Comparison of ENCODE assay signal across 12 mouse cellular contexts in genomic region chr4:99653608-99654221, GRCm38 (mm10). TPM values are rescaled to one million over a fixed set of nuclear protein-coding genes. Genes with fewer than 3 reads are reported as not detected.
DNase-seq lines count a peak whose midpoint lies in the region; ATAC-seq and TF ChIP-seq lines count a peak whose summit lies in the region.
"Had no signal": no experiment of that assay in that cellular context is flagged by ENCODE, and none has a peak within 500 bp of the region (broad histone marks: within the 10 kb centered on the region; RNA-seq: fewer than 3 reads in every experiment).

No protein-coding gene starts in this region.

- no peak overlapping the region for H3K4me3 ChIP-seq in forebrain, postnatal 0 days (ENCODE audit: low read depth, low read length)
- no peak overlapping the region for H3K4me3 ChIP-seq in forebrain, embryonic 14.5 days (ENCODE audit: low read depth, low read length)
- no peak overlapping the region for H3K4me3 ChIP-seq in midbrain, embryonic 11.5 days (ENCODE audit: low read depth, low read length)
- H3K4me3 ChIP-seq in midbrain, embryonic 15.5 days, result no peak overlapping the region
- peak overlapping the region; percentile 15 for H3K4me3 ChIP-seq in intestine, embryonic 14.5 days (ENCODE audit: low read depth, low read length)
- H3K4me3 ChIP-seq in stomach, postnatal 0 days (ENCODE audit: low read depth, low read length), result 0 out of 2 replicates have a peak overlapping the region, but pooled peaks have one; percentile 12
- H3K4me3 ChIP-seq: erythroblast, embryonic 14.5 days had no signal

- ATAC-seq in forebrain, postnatal 0 days, result no peak
- no peak for ATAC-seq in forebrain, embryonic 14.5 days
- no peak for ATAC-seq in midbrain, embryonic 11.5 days (ENCODE audit: low FRiP score)
- ATAC-seq in midbrain, embryonic 15.5 days (replicated peaks), result no peak
- no peak for ATAC-seq in intestine, embryonic 14.5 days (replicated peaks; ENCODE audit: low FRiP score, low TSS enrichment, low read depth)
- ATAC-seq in stomach, postnatal 0 days (ENCODE audit: low FRiP score, low TSS enrichment), result no peak

- TF ChIP-seq CTCF in forebrain, postnatal 0 days (IDR thresholded peaks at IDR 0.05; ENCODE audit: low read depth), result no peak
- no peak for TF ChIP-seq CTCF in stomach, postnatal 0 days (IDR thresholded peaks at IDR 0.05; ENCODE audit: low read depth)

- no peaks in the 10 kb centered on the region for H3K4me1 ChIP-seq in forebrain, postnatal 0 days (ENCODE audit: insufficient read depth)
- peaks cover 7% of the 10 kb centered on the region; the same call in 1 of the 2 replicates for H3K4me1 ChIP-seq in forebrain, embryonic 14.5 days (ENCODE audit: control insufficient read depth, insufficient read depth, low read length)
- peaks cover 15% of the 10 kb centered on the region for H3K4me1 ChIP-seq in midbrain, embryonic 11.5 days (ENCODE audit: control insufficient read depth, insufficient read depth, low read length)
- H3K4me1 ChIP-seq in midbrain, embryonic 15.5 days, result peaks cover 26% of the 10 kb centered on the region
- no peaks in the 10 kb centered on the region; the same call in 1 of the 2 replicates for H3K4me1 ChIP-seq in intestine, embryonic 14.5 days (replicated peaks; ENCODE audit: control insufficient read depth, insufficient read depth, low read length)
- H3K4me1 ChIP-seq in stomach, postnatal 0 days (replicated peaks; ENCODE audit: control insufficient read depth, insufficient read depth), result peaks cover 2% of the 10 kb centered on the region; the same call in 1 of the 2 replicates

- H3K4me2 ChIP-seq in forebrain, postnatal 0 days (ENCODE audit: low read depth), result no peak overlapping the region
- H3K4me2 ChIP-seq in forebrain, embryonic 14.5 days (ENCODE audit: low read length), result no peak overlapping the region
- no peak overlapping the region for H3K4me2 ChIP-seq in midbrain, embryonic 11.5 days
- no peak overlapping the region for H3K4me2 ChIP-seq in midbrain, embryonic 15.5 days
- H3K4me2 ChIP-seq in intestine, embryonic 14.5 days (ENCODE audit: low read length), result peak overlapping the region; percentile 15; the same call in 1 of the 2 replicates
- no peak overlapping the region for H3K4me2 ChIP-seq in stomach, postnatal 0 days (replicated peaks; ENCODE audit: low read depth)

- under 1% methylated on average over 36 of the region's 36 CpGs for WGBS in forebrain, postnatal 0 days
- under 1% methylated on average over 36 of the region's 36 CpGs for WGBS in forebrain, embryonic 14.5 days
- under 1% methylated on average over 36 of the region's 36 CpGs for WGBS in midbrain, embryonic 11.5 days
- under 1% methylated on average over 36 of the region's 36 CpGs for WGBS in midbrain, embryonic 15.5 days
- 1% methylated on average over 36 of the region's 36 CpGs for WGBS in intestine, embryonic 14.5 days
- 2% methylated on average over 36 of the region's 36 CpGs for WGBS in stomach, postnatal 0 days

- TF ChIP-seq EP300 in stomach, postnatal 0 days (optimal IDR thresholded peaks at IDR 0.05), result no peak

- peak; percentile 55 for DNase-seq in forebrain, postnatal 0 days
- no peak for DNase-seq in forebrain, embryonic 14.5 days (ENCODE audit: low spot score)
- peak; percentile 97 for DNase-seq in midbrain, embryonic 11.5 days (ENCODE audit: low spot score, missing footprints)
- peak; percentile 73 for DNase-seq in intestine, embryonic 14.5 days (ENCODE audit: low spot score)
- no peak for DNase-seq in stomach, postnatal 0 days (ENCODE audit: low spot score)
- DNase-seq in left cerebral cortex, adult 18-20 months (ENCODE audit: low spot score in 2 of 2), result no peak
- DNase-seq in B cell, adult 2 months, result no peak
- DNase-seq: adrenal gland, postnatal 36 days had no signal

- H3K27me3 ChIP-seq in forebrain, postnatal 0 days (ENCODE audit: insufficient read depth, low read length), result peaks cover 70% of the 10 kb centered on the region
- peaks cover 88% of the 10 kb centered on the region for H3K27me3 ChIP-seq in forebrain, embryonic 14.5 days (replicated peaks; ENCODE audit: control insufficient read depth, insufficient read depth, low read length)
- peaks cover 97% of the 10 kb centered on the region for H3K27me3 ChIP-seq in midbrain, embryonic 11.5 days (ENCODE audit: control insufficient read depth, insufficient read depth, low read length)
- H3K27me3 ChIP-seq in midbrain, embryonic 15.5 days (replicated peaks), result peaks cover 87% of the 10 kb centered on the region
- peaks cover 99% of the 10 kb centered on the region for H3K27me3 ChIP-seq in intestine, embryonic 14.5 days (replicated peaks; ENCODE audit: control insufficient read depth, insufficient read depth, low read length)
- H3K27me3 ChIP-seq in stomach, postnatal 0 days (ENCODE audit: control insufficient read depth, insufficient read depth, low read length), result peaks cover 48% of the 10 kb centered on the region
- H3K27me3 ChIP-seq: CH12.LX had no signal

- no peaks in the 10 kb centered on the region for H3K9me3 ChIP-seq in forebrain, postnatal 0 days (ENCODE audit: low read length)
- no peaks in the 10 kb centered on the region for H3K9me3 ChIP-seq in forebrain, embryonic 14.5 days (replicated peaks; ENCODE audit: control insufficient read depth, low read length)
- H3K9me3 ChIP-seq in midbrain, embryonic 11.5 days (ENCODE audit: control insufficient read depth, low read length), result no peaks in the 10 kb centered on the region
- no peaks in the 10 kb centered on the region for H3K9me3 ChIP-seq in midbrain, embryonic 15.5 days
- no peaks in the 10 kb centered on the region for H3K9me3 ChIP-seq in intestine, embryonic 14.5 days (ENCODE audit: control insufficient read depth, low read length)
- H3K9me3 ChIP-seq in stomach, postnatal 0 days (ENCODE audit: control insufficient read depth, low read length), result no peaks in the 10 kb centered on the region

- H3K36me3 ChIP-seq in forebrain, postnatal 0 days (ENCODE audit: insufficient read depth), result no peaks in the 10 kb centered on the region
- H3K36me3 ChIP-seq in forebrain, embryonic 14.5 days (ENCODE audit: control insufficient read depth, insufficient read depth, low read length), result no peaks in the 10 kb centered on the region
- H3K36me3 ChIP-seq in midbrain, embryonic 11.5 days (ENCODE audit: control insufficient read depth, insufficient read depth, low read length), result no peaks in the 10 kb centered on the region
- H3K36me3 ChIP-seq in midbrain, embryonic 15.5 days (replicated peaks), result no peaks in the 10 kb centered on the region
- no peaks in the 10 kb centered on the region for H3K36me3 ChIP-seq in intestine, embryonic 14.5 days (ENCODE audit: control insufficient read depth, insufficient read depth, low read length)
- H3K36me3 ChIP-seq in stomach, postnatal 0 days (ENCODE audit: control insufficient read depth, insufficient read depth, low read length), result no peaks in the 10 kb centered on the region

- no peak overlapping the region for H3K9ac ChIP-seq in forebrain, postnatal 0 days
- H3K9ac ChIP-seq in forebrain, embryonic 14.5 days (ENCODE audit: low read length), result no peak overlapping the region
- no peak overlapping the region for H3K9ac ChIP-seq in midbrain, embryonic 11.5 days (ENCODE audit: low read length)
- no peak overlapping the region for H3K9ac ChIP-seq in midbrain, embryonic 15.5 days
- no peak overlapping the region for H3K9ac ChIP-seq in intestine, embryonic 14.5 days (ENCODE audit: low read length)
- H3K9ac ChIP-seq in stomach, postnatal 0 days (ENCODE audit: low read length), result no peak overlapping the region
- H3K9ac ChIP-seq: liver, embryonic 14.5 days had no signal

- H3K27ac ChIP-seq in forebrain, postnatal 0 days (ENCODE audit: low read depth, low read length), result no peak overlapping the region
- no peak overlapping the region for H3K27ac ChIP-seq in forebrain, embryonic 14.5 days (ENCODE audit: low read depth, low read length)
- no peak overlapping the region for H3K27ac ChIP-seq in midbrain, embryonic 11.5 days (ENCODE audit: low read depth, low read length)
- no peak overlapping the region for H3K27ac ChIP-seq in midbrain, embryonic 15.5 days
- no peak overlapping the region for H3K27ac ChIP-seq in intestine, embryonic 14.5 days (ENCODE audit: low read depth)
- no peak overlapping the region for H3K27ac ChIP-seq in stomach, postnatal 0 days (replicated peaks)
- H3K27ac ChIP-seq: liver, embryonic 14.5 days had no signal

RNA-seq across cellular contexts. Expression of gene Foxd3, which starts 2.4 kb away (rescaled TPM):
- 0.81 and 1.2 TPM in 2 replicates for total RNA-seq in forebrain, postnatal 0 days (2014; rRNA removed)
- 0.11 and 0.36 TPM in 2 replicates for polyA plus RNA-seq in forebrain, postnatal 0 days (2015; fragmentation: Nextera tagmentation; extraction: Ambion mirVana)
- 0.12 TPM in 1 of 2 replicates, not detected in the other for polyA plus RNA-seq in forebrain, embryonic 14.5 days (2014; fragmentation: Nextera tagmentation; extraction: Ambion mirVana)
- polyA plus RNA-seq in midbrain, embryonic 11.5 days (2014; fragmentation: Nextera tagmentation; extraction: Ambion mirVana), result 0.05 and 0.11 TPM in 2 replicates
- 0.14 TPM in 1 of 2 replicates, not detected in the other for polyA plus RNA-seq in midbrain, embryonic 15.5 days (2015; fragmentation: Nextera tagmentation; extraction: Ambion mirVana)
- 1.3 and 1.4 TPM in 2 replicates for polyA plus RNA-seq in intestine, embryonic 14.5 days (2014; fragmentation: Nextera tagmentation; extraction: Ambion mirVana)
- polyA plus RNA-seq in stomach, postnatal 0 days (2015; fragmentation: Nextera tagmentation; extraction: Ambion mirVana), result 0.62 and 0.65 TPM in 2 replicates
- total RNA-seq in left cerebral cortex, adult 18-20 months (2021), result not detected
- total RNA-seq: CH12.LX had no signal
- polyA plus RNA-seq: erythroblast, embryonic 14.5 days had no signal

Comparison
In these comparisons a context has a peak if more than half of its experiments do, and no peak if none do; other contexts are left out.
1. DNase-seq: peak in forebrain, postnatal 0 days (single experiment), midbrain, embryonic 11.5 days (single experiment) and intestine, embryonic 14.5 days (single experiment); none in forebrain, embryonic 14.5 days (single experiment), stomach, postnatal 0 days (single experiment), left cerebral cortex, adult 18-20 months (0 of 2) and B cell, adult 2 months (0 of 2).
2. H3K4me3 ChIP-seq: peak in intestine, embryonic 14.5 days (single experiment) and stomach, postnatal 0 days (single experiment); none in forebrain, postnatal 0 days (single experiment), forebrain, embryonic 14.5 days (single experiment), midbrain, embryonic 11.5 days (single experiment) and midbrain, embryonic 15.5 days (single experiment).